Mouse (Mus musculus) ovary, postnatal 14 days (tissue): Measurements from ENCODE around the gene Spryd3.

Experiments
- DNase-seq: peaks from one replicate; pipeline ENCODE4 v3.0.0; 2022; ENCODE audit warnings: low spot score

Spryd3 gene

DNA sequence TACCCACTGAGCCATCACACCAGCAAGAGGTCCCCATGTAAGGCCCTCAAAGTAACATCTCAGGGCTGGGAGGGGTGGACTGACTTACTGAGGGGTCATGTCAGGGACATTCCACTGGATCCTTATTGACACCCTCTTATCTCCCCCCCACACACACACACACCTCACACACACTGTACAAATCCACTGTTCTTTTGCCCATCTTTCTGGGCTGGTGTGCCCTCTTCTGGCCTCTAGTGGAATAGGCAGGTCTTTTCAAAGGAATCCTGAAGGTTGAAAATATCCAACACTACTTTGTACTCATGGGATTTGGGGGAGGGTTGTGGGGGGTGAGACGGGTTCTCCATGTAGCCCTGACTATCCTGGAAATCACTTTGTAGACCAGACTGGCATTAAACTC, 10.8 kb upstream of the Spryd3 start:
- DNase-seq: peak; percentile 36

DNA sequence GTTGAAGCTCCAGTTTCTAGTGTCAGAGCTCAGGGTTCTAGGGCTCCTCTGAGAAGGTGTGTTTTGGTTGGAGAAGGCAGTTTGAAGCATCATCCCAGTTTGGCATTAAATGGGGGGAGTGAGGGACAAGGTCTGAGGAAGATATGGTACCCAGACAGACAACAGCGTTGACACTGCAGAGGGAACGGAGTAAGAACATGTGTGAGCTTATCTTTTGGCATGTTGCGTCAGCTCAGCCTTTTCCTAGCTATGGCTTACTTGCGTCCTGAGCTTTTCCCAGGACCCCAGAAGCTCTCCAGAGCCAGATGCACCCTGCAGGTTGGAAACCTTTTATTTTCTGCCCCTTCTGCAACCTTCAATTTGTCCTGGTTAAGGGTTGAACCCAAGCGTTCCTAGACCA, 10.1 kb upstream of the Spryd3 start:
- DNase-seq: no peak

DNA sequence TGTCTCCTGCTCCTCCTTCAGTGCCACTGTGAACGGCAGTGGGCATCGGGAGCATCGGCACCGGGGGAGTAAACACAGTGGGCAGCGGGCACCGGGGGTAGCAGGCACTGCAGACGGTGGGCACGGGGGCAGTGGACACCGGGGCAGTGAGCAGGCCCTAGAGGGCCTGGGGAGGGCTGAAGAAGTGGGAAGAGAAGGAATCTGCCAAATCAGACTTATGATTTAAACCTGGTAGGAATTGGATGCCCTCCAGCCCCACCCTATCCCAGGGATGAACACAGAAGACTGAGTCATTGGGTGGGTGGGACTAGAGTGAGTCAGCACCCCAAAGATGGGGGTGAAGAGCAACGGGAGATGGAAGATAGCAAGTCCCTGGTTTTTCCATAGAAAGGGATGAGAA, 9.3 kb upstream of the Spryd3 start:
- no peak for DNase-seq

DNA sequence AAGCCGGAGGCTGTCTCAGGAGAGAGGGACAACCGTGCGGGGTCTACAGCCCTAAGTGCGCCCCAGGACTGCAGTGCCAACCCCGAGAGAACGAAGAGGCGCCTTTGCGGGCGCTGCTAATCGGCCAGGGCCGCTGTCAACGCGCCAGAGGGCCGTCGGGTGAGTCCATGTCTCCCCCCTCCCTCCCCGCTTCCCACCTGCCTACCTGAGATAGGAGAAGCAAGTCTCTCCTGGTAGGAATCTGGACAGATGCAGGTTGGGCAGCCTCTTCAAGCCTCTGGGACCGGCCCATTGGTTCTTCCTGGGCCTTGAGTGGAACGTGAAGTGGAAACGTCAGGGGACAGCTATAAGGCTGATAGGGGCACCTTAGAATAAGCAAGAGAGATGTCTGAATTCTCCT, 8.7 kb upstream of the Spryd3 start:
- no peak for DNase-seq

DNA sequence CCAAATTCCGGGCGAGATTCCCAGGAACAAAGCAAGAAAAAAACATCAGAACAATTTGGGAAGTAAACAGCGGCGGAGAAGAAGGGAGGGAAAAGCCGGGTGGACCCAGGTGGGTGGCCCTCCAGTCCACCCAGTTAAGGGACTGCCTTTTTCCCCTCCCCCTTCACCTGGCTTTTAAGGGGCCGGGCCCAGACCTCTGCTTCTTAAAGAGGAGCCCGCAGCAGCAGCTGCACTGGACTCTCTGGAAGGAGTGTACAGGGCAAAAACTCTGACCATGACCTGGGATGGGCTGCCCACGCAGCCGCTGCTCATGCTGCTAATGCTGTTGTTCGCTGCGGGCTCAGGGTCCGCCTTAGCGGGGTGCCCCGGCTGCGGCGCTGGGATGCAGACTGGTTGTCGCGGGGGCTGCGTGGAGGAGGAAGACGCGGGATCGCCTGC, 8.3 kb upstream of the Spryd3 start, which contains the start of gene Igfbp6:
Gene Igfbp6, plus strand, starts transcription at position 89 of the 438 bp plus-strand sequence.
- DNase-seq: peak; percentile 36

DNA sequence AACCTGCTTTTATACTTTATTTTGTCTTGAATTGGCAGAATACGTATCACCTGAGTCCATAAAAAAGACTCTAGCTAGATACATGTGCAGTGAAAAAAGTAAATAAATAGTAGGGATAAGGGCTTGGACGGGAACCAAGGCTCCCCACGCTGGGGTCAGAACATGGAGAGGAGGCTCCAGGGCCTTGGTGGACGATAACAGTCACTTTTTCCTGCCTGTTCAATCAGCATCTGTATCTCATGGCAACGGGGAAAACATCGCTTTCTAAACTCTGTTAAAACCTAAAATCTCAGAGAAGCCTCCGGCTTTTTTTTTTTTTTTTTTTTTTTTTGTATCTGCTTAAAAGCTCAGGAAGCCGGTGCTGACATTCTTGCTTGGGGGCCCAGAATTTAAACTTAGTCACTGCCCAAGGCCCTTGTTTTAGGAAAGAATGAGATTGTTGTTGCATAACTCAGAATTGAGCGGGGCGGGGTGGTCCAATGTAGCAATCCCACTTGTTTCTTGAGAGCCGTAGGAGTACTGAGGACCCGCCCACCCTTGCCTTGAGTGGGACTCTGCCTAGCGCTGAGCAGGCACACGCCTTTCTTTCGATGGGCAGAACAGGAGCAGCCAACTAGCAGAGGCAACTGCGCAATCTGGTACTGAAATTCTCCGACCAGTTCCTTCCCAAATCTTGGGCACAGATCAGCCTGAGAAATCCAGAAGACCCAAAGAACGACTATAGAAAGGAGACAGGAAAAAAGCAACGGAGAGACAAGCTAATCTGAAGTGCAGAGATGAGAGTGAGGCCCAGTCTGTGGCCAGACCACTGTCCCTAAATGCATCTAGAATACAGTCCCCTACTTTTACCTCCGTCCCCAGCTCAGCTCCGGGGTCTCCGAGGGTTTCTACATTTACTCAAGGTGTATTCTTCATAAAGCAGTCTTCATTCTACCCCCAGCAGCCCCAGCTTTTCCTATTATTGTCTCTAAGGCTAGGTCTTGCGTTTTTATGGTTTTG, 7.2 kb upstream of the Spryd3 start:
- DNase-seq: no peak

DNA sequence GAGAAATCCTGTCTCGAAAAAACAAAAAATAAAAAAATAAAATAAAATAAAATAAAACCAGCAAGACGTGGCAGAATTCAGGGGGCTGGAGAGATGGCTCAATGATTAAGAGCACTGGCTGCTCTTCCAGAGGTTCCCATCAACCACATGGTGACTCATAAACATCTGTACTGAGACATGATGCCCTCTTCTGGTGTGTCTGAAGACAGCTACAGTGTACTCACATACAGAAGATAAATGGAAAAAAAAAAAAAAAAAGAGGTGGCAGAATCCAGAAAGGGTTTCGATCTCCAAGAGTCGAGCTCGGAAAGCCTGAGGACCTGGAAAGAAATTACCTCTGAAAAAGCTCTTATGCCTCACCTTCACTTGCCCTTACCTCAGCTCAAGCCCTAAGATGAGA, 5.1 kb upstream of the Spryd3 start:
- DNase-seq: no peak

DNA sequence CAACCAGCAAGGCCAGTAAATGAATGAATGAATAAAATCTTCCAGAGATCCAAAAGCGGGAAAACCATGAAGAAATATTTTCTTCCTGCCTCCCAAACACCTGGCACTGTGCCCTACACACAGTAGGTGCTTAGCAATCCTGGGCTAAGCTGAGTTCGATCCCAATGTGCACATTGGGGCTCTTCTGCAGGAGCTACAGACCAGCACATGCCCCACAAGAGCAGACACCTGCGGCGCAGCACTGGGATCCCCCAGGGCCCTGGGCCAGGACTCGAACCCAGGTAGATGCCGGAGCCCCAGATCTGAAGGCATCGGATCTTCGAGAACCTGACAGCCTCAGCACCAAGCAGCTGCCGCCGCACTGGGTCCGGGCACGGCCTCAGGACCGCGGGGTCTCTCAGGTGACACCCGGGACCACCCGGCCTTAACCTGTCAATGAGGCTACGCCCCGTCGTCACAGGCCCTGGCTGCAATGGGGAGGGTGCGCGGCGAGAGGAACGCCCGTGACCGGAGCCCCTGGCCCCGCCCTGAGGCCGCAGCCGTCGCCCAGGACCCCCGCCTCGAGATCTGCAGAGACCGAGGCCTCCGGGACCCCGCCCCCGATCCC, 409 bp downstream of the Spryd3 start:
- no peak for DNase-seq

DNA sequence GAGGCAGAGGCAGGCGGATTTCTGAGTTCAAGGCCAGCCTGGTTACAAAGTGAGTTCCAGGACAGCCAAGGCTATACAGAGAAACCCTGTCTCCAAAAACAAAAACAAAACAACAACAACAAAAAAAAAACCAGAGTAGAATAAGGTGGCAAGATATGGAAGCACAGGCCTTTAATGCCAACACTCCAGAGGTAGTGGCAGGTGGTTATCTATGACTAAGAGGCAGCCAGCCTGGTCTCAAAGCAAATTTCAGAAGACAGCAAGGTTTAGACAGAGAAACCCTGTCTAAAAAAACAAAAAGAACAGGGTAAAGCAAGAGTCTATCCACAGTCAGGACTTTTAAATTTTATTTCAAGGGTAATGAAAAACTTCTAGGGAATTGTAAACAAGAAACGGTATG, 1.3 kb downstream of the Spryd3 start:
- no peak for DNase-seq

DNA sequence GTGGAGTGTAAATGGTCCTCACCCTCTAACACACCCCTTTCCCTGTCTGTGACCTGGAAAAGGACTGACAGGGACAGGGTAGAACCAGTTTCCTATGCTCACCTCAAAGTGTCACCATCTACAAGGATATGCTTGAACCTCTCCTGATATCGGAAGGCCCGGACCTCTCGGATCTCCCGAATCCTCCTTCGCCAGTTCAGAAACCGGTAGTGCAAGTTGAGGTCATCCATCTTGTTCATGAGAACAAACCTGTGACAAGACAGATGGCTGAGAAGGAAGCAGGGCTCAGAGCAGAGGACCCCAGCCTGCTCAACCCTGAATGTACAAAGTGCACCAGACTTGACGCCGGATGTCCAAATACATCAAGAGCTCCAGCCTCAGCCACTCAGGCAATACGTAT, 2.7 kb downstream of the Spryd3 start:
- DNase-seq: no peak

DNA sequence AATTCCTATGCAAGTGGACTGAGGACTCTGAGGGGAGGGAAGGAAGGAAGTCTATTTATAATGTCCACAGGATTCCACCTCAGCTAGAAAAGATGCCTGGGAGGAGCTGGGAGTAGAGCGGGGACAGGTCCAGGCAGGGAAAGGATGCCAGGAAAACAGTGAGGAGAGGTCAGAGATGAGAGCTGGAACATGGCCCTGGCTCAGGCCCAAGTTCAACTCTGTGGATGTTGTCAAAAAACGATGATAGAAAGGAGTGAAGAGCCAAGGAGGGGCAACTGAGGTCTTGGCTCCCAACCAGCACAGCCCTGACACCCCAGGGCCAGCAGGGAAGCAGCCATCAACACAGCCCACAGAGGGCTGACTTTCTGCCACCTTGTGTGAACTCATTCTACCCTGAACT, 9.7 kb downstream of the Spryd3 start:
- DNase-seq: peak; percentile 58

DNA sequence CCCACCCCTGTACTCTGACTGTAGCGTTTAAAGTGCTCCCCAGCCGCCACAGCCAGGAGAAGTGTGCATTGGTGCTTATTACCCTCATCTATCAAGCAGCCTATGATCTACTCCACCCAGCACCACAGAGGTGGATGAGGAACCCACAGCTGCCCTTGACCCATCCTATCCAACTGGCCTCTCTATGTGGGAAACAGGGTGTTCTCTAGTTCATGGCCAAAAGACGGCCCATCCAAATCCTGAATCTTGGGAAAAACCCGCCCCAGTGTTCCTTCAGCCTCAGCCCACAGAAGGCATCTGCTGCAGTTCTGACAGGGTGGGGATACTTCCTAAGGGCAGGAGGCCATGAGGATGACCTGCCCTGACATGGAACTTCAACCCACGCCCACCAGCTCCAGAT, 15.5 kb downstream of the Spryd3 start:
- DNase-seq: no peak

DNA sequence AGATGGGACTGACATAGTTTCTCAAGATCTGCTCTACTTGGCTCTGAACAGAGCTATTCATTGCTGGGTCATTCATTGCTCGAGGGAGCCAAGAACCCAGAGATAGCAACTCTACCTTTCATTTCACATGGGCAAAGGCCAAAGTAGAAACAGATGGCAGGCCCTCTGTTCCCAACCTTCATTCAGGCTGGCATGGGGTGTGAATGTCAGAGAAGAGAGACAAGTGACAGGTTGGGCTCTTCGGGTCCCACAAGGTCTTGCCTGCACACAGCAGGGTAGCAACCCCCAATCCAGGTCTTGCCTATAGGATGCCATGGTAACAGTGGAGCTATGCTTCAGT, 16.2 kb downstream of the Spryd3 start:
- no peak for DNase-seq

DNA sequence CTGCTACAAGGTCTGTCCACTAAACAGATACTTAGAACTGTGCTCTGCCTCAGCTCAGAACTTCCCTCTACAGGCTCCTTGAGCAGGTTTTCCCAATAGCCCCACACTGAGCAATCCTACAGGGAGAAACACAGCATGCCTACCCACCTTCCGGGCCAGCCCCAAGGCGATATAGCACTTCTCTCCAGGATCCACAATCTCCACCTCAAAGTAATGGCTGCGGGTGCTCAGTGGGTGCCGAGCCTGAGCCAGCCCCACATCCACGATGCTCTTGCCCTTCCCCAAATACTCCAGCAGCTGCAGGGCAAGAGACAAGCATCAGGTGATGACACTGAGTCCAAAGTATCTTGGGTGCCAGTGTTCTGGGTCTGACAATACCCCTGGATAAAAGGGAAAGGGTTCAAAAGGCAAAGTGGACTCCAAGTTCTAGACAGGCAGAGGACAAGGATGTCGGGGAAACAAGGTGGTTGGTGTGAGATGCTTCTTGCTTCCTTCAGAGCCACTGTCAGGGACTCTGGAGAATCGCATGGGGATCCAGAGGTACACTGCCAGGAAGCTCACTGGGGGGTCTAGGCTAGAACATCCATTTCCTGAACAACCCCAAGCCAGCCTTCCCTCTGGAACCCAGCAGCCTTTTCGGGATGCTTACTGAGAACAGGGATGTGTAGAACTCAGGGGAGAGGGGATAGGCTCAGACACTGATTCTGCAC, 16.8 kb downstream of the Spryd3 start:
- DNase-seq: no peak

DNA sequence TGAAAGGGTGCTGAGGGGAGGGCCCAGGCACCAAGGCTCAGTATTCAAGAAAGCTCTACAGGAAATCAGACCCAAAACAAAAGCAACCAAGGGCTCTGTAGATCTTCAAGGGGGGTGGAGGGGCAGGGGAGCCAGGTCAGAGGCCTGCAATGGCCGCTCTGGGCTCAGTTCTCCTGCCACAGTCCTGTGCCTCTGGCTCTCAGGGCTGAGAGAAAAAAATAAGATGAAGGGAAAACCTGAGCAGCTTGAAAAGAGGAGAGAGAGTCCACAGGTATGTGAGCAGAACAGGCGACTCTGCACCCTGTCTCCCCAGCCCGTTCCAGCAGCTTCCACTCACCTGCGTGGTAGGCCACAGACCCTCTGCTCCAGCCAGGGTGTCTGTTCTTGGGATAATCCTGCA, 17.4 kb downstream of the Spryd3 start:
- DNase-seq: no peak

DNA sequence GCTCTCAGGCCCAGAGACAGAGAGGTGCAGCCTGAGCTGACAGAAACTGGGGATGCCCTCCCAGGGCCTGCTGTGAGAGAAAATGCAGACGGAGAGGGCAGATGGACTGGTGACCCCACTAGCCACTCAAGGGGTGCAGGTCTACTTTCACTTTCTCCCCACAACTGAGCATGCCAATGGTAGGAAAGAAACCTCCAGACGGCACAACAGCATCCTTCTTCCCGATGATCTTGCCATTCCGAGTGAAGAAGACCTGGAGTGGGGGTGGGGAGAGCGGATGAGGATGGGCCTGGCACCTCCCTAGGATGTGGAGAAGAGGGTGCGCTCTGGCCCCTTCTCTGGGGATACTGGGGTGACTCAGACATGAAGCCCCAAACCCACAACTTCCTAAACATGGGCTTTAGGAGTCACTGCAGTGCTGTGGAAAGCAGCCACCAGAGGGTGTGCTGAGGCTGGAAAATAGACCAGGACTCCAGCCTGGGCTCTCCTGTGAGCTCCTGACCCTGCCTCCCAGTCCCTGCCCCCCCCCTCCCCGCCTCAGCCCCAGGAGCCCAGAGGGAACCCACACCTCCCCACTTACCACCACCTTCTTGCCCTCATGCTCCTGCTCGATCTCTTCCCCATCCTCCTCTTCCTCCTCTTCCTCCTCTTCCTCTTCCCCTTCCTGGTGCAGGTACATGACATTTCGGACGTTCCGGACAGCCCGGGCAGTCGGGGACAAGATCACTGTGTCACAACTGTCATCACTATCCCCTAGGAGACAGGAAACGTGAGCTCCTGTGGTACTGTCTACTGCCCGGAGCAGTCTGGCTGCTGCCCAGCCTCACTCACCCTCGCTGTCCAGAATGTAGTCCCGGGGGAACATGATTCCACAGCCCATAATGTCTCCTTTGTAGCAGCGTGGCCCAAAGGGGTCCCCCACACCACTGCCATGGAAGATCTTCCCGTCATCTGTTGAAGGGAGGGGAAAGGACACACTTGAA, 18.3 kb downstream of the Spryd3 start:
- no peak for DNase-seq

DNA sequence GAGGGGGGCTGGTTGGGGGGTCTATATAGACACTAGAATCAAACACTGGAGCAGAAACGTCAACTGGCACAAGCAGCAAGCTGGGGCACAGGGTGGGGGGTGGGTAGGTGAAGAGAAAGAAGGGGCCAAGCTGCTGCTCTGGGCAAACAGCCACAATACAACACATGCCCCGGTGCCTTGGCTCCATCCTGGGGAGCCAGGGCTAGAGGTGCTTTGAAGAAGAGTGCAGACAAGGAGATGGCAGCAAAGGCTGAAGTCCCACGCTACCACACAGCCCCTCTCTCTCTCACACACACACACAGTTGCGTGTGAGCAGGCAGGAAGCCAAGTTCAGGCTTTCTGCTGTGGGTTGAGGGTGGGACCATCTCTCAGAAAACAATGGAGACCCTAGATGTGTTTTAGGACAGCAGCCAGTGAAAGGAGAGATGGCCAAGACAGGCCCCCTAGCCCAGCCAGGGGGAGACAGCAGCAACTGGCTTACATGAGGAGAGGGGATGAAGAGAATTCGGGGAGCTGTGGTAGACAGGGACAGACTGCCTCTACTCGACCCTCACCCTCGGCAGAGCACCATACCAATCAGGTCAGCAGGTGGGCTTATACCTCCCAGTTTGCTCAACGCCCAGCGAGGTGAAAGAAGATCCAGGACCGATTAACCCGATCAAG, 19.1 kb downstream of the Spryd3 start:
- no peak for DNase-seq

DNA sequence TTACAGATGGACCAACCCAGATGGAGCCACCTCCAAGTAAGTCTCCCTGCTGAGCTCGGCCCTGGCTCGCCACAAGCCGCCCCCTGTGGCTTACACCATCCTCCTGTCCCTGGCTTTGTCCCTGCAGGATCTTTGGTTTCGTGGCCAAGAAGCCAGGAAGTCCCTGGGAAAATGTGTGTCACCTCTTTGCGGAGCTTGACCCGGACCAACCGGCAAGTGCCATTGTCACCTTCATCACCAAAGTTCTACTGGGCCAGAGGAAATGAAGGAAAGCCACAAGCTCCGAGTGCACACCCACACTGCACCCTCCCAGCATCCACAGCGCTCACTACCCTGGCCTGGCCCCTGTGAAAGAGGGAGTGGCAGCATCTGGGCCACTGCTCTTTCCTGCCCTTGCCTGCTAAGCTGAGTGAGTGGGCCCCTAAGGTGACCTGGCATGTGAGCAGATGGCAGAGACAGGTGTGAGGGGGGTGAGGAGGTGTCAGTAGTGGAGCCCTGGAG, 20.3 kb downstream of the Spryd3 start:
- no peak for DNase-seq

DNA sequence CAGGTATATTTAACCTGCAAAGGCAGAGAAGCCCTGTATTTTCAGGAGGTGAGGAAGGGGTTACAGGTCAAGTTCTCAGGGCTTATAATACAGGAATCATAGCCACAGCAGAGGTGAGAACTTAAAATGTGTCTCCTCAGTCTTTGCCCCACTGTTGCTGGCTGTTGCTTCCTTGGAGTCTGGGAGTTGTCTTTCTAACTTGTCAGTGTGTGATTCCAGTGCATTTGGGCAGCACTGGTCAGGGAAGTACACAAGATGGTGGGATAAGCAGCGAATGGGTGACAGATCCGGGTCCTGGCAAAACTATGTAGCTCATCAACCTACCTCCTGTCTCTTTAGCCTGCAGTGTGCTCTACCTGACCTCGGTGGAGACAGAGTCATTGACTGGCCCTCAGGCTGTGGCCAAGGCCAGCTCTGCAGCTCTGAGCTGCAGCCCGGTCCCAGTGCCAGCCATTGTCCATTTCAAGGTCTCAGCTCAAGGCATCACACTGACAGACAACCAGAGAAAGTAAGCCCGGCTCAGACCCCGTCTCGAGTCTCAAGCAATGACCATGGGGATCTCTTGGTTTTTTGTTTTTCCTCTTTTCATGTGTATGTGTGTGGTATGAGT, 21.3 kb downstream of the Spryd3 start:
- DNase-seq: no peak

DNA sequence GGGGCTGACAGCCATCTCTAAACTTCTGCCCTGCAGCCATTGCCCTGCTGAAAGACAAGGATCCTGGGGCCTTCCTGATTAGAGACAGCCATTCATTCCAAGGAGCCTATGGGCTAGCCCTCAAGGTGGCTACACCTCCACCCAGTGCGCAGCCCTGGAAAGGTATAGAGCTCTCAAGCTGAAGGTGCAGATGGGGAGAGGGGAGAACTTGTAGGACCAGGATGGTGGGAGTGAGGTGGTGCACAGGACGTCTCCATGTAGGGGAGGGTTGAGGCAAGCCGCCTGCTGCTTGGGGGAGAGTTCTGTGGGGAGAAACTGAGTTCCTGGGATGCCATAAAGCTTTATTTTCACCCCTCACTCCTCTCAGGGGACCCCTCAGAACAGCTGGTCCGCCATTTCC, 22.4 kb downstream of the Spryd3 start:
- no peak for DNase-seq

DNA sequence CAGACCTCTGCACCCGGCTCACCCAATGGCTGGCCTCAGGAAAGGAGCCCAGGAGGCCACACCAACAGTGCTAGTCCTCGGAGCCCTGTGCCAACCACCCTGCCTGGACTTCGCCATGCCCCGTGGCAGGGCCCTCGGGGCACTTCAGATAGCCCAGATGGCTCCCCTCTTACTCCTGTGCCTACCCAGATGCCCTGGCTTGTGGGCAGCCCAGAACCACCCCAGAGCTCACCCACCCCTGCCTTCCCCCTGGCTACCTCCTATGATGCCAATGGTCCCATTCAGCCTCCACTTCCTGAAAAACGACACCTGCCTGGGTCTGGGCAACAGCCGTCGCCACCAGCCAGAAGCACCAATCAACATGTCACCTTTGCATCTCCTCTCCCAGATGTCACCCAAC, 23.2 kb downstream of the Spryd3 start:
- no peak for DNase-seq
